Mouse (Mus musculus): ENCODE data around the gene Epha1.

Gene Epha1

GRCm38 (mm10) chr6:42354076-42355019, 18.7 kb downstream of the Epha1 start:
- peak; percentile 18 to 31 for DNase-seq (ENCODE audit: low spot score in 2 of 2)

GRCm38 (mm10) chr6:42353180-42353579, 19.9 kb downstream of the Epha1 start:
- peak; percentile 51 to 57 for DNase-seq (ENCODE audit: low spot score in 2 of 2)

GRCm38 (mm10) chr6:42352486-42352846, 20.6 kb downstream of the Epha1 start:
- DNase-seq (ENCODE audit: low spot score in 2 of 2): no peak

GRCm38 (mm10) chr6:42351776-42352485, 21.1 kb downstream of the Epha1 start:
- DNase-seq (ENCODE audit: low spot score in 2 of 2): peak; percentile 40 to 50

GRCm38 (mm10) chr6:42350968-42351775, 21.9 kb downstream of the Epha1 start:
- DNase-seq (ENCODE audit: low spot score in 2 of 2): no peak

- peak in 1 of 2 experiments; percentile 30 for DNase-seq (ENCODE audit: low spot score in 2 of 2)
Measured at GRCm38 (mm10) chr6:42350021-42350967, 22.8 kb downstream of the Epha1 start.

- DNase-seq (ENCODE audit: low spot score in 2 of 2): peak; percentile 89 to 90
Measured at GRCm38 (mm10) chr6:42349426-42350020, 23.5 kb downstream of the Epha1 start, which contains the start of gene Zyx. Gene Zyx (plus strand): TSS chr6:42349630.

GRCm38 (mm10) chr6:42349006-42349425, 24.1 kb downstream of the Epha1 start:
- DNase-seq (ENCODE audit: low spot score in 2 of 2): peak; percentile 68 to 72

- DNase-seq (ENCODE audit: low spot score in 2 of 2): no peak
Measured at GRCm38 (mm10) chr6:42348281-42349005, 24.6 kb downstream of the Epha1 start.

GRCm38 (mm10) chr6:42344255-42344654, 28.8 kb downstream of the Epha1 start:
- DNase-seq (ENCODE audit: low spot score in 2 of 2): peak; percentile 27 to 43

- peak; percentile 44 to 49 for DNase-seq (ENCODE audit: low spot score in 2 of 2)
Measured at GRCm38 (mm10) chr6:42343361-42344120, 29.5 kb downstream of the Epha1 start.

- no peak for DNase-seq (ENCODE audit: low spot score in 2 of 2)
Measured at GRCm38 (mm10) chr6:42342171-42342570, 30.9 kb downstream of the Epha1 start.

- DNase-seq (ENCODE audit: low spot score in 2 of 2): no peak
Measured at GRCm38 (mm10) chr6:42339981-42340380, 33.1 kb downstream of the Epha1 start.

- no peak for DNase-seq (ENCODE audit: low spot score in 2 of 2)
Measured at GRCm38 (mm10) chr6:42339189-42339588, 33.9 kb downstream of the Epha1 start.

GRCm38 (mm10) chr6:42330946-42331345, 42.1 kb downstream of the Epha1 start:
- no peak for DNase-seq (ENCODE audit: low spot score in 2 of 2)

GRCm38 (mm10) chr6:42330216-42330615, 42.9 kb downstream of the Epha1 start:
- DNase-seq (ENCODE audit: low spot score in 2 of 2): no peak

- DNase-seq (ENCODE audit: low spot score in 2 of 2): no peak
Measured at GRCm38 (mm10) chr6:42328757-42329156, 44.3 kb downstream of the Epha1 start.

GRCm38 (mm10) chr6:42326509-42326908, 46.6 kb downstream of the Epha1 start:
- DNase-seq (ENCODE audit: low spot score in 2 of 2): no peak

GRCm38 (mm10) chr6:42325268-42325609, 47.8 kb downstream of the Epha1 start:
- peak; percentile 62 to 64 for DNase-seq (ENCODE audit: low spot score in 2 of 2)
